Mouse (Mus musculus) naive thymus-derived CD4-positive, alpha-beta T cell, adult 2 months (primary cell): Measurements from ENCODE around the gene Foxj3.

ENCODE experiments used
- DNase-seq: peaks from one replicate; pipeline ENCODE4 v3.0.0-alpha.2; 2011; ENCODE audit warnings: low read depth

Foxj3 gene

GRCm38 (mm10) chr4:119637176-119637845 is 100.5 kb downstream of the Foxj3 start, which contains the start of gene Guca2a:
Gene Guca2a (plus strand): TSS chr4:119637704.
- DNase-seq = no peak

- no peak for DNase-seq
Measured at GRCm38 (mm10) chr4:119637946-119638345, 101.1 kb downstream of the Foxj3 start.

- DNase-seq = no peak
Measured at GRCm38 (mm10) chr4:119638656-119639055, 101.9 kb downstream of the Foxj3 start.

- DNase-seq = no peak
Measured at GRCm38 (mm10) chr4:119642666-119643065, 105.9 kb downstream of the Foxj3 start.

- no peak for DNase-seq
Measured at GRCm38 (mm10) chr4:119657011-119657410, 120.2 kb downstream of the Foxj3 start.

- no peak for DNase-seq
Measured at GRCm38 (mm10) chr4:119658246-119658645, 121.4 kb downstream of the Foxj3 start.

- DNase-seq = no peak
Measured at GRCm38 (mm10) chr4:119658731-119659130, 121.9 kb downstream of the Foxj3 start, which contains the start of gene Guca2b. Gene Guca2b (minus strand): TSS chr4:119658954.

- no peak for DNase-seq
Measured at GRCm38 (mm10) chr4:119660007-119660406, 123.2 kb downstream of the Foxj3 start.

- no peak for DNase-seq
Measured at GRCm38 (mm10) chr4:119662151-119662550, 125.3 kb downstream of the Foxj3 start.

- no peak for DNase-seq
Measured at GRCm38 (mm10) chr4:119662976-119663375, 126.2 kb downstream of the Foxj3 start.

- no peak for DNase-seq
Measured at GRCm38 (mm10) chr4:119663409-119664095, 126.7 kb downstream of the Foxj3 start.

GRCm38 (mm10) chr4:119665166-119665565 is 128.4 kb downstream of the Foxj3 start:
- no peak for DNase-seq

GRCm38 (mm10) chr4:119666116-119666515 is 129.3 kb downstream of the Foxj3 start:
- no peak for DNase-seq

GRCm38 (mm10) chr4:119667454-119667853 is 130.7 kb downstream of the Foxj3 start:
- DNase-seq = peak; percentile 54

GRCm38 (mm10) chr4:119668185-119668584 is 131.4 kb downstream of the Foxj3 start:
- no peak for DNase-seq

GRCm38 (mm10) chr4:119668596-119668995 is 131.8 kb downstream of the Foxj3 start:
- DNase-seq = no peak

GRCm38 (mm10) chr4:119669356-119670209 is 132.8 kb downstream of the Foxj3 start:
- no peak for DNase-seq

- DNase-seq = no peak
Measured at GRCm38 (mm10) chr4:119670210-119670555, 133.4 kb downstream of the Foxj3 start.

- DNase-seq = no peak
Measured at GRCm38 (mm10) chr4:119670736-119671135, 133.9 kb downstream of the Foxj3 start.

GRCm38 (mm10) chr4:119671164-119671563 is 134.4 kb downstream of the Foxj3 start:
- DNase-seq = no peak

GRCm38 (mm10) chr4:119672685-119673084 is 135.9 kb downstream of the Foxj3 start:
- peak; percentile 11 for DNase-seq
